Mouse (Mus musculus): Measurements from ENCODE around the gene C2cd5. TPM values are rescaled to one million over a fixed set of nuclear protein-coding genes. Genes with fewer than 3 reads are reported as not detected.
A peak's percentile ranks its signal among the peaks of the same experiment; 100 is the strongest.
"Not testable (repeated sequence)": the region's sequence is repeated elsewhere in the genome, so short reads cannot be mapped to it uniquely, and the experiment has no call there.

Gene C2cd5
- polyA plus RNA-seq, 1 experiment from 2014 or later, result 42.8 TPM

DNA sequence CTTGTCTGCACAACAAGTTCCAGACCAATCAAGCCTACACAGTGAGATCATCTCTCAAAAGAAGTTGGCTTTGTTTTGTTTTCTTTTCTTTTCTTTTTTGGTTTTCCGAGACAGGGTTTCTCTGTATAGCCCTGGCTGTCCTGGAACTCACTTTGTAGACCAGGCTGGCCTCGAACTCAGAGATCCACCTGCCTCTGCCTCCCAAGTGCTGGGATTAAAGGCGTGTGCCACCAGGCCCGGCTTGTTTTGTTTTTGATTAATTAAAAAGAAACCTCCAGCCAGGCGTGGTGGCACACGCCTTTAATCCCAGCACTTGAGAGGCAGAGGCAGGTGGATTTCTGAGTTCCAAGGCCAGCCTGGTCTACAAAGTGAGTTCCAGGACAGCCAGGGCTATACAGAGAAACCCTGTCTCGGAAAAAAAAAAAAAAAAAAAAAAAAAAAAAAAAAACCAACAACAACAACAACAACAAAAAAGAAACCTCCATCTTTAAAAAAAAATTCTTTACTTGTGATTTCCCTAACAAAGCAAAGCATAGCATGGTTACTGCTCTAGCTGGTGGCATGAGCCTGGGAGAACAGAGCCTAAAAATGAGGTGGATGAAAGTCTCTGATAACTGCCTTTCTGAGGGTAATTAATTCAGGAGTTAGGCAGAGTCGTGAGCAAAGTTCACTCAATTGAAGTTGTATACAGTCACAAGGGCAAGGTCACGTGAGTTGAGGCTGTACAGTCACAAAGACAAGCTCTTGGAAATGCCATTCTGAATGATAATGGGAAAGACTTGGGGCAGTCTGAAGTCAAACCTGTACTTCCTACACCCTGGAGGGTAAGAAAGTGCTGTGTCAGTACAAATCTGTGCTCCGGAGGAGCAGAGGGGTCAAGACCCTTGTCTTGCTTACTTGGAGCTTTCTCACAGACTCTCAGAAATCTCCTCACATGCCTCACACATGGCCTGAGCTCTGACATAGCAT, 42.0 kb upstream of the C2cd5 start:
- H3K4me3 ChIP-seq (replicated peaks; ENCODE audit: low read depth, low read length); H3K27ac ChIP-seq (replicated peaks; ENCODE audit: low read depth, low read length); H3K27me3 ChIP-seq (ENCODE audit: control insufficient read depth, insufficient read depth, low read length); DNase-seq; H3K4me1 ChIP-seq (ENCODE audit: control insufficient read depth, insufficient read depth, low read length); H3K4me2 ChIP-seq (ENCODE audit: low read length); H3K9ac ChIP-seq (replicated peaks; ENCODE audit: low read length); H3K36me3 ChIP-seq (ENCODE audit: control insufficient read depth, insufficient read depth, low read length); H3K9me3 ChIP-seq (ENCODE audit: control insufficient read depth, low read length); ATAC-seq (ENCODE audit: low FRiP score, low TSS enrichment): not testable (repeated sequence)
- WGBS, result 80% methylated on average over 9 of the region's 10 CpGs

DNA sequence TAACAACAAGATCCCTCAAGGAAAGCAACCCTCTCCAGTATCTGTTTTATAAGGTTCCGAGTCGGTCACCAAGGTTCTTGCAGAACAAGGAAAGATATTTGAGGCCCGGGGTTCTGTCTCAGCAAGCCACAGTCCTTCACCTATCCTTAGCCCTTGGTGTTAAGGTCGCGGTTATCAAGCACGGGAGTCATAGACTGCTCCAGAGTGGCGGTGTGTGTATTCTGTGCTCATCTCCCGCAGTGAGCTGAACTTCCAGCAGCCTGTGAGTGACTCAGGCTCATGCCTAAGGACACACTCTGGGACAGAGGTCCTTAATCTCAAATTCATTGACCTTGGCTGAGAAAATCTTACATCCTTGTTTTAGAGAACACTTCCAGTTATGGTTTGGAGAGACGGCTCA, 40.9 kb upstream of the C2cd5 start:
- WGBS, result 87% methylated on average over 9 of the region's 9 CpGs
- DNase-seq, result no peak

DNA sequence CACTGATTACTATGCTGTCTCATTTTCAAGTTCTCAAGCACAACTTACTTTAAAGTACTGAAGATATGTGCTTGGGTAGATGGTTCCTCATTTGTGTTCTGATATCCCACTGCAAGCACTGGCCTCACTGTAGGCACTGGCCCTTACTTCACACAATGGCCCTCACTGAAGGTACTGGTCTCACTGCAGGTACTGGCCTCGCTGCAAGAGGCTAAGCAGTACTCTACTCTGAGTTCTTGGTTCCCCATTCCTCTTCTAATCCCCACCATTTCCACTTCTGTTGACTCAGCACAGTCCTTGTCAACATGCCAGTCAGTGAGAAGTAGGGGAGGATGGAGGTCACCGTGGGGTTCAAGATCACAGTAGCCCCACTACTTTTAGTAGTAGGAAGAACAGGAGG, 39.5 kb upstream of the C2cd5 start:
- ATAC-seq (ENCODE audit: low FRiP score, low TSS enrichment) (no peak), DNase-seq (no peak)
- Histone ChIP-seq H3K36me3 (ENCODE audit: control insufficient read depth, insufficient read depth, low read length) (no peaks in the 10 kb centered on the region), H3K27me3 (ENCODE audit: control insufficient read depth, insufficient read depth, low read length) (no peaks in the 10 kb centered on the region), H3K4me3 (replicated peaks; ENCODE audit: low read depth, low read length) (no peak overlapping the region), H3K4me1 (ENCODE audit: control insufficient read depth, insufficient read depth, low read length) (peaks cover 4% of the 10 kb centered on the region; the same call in 1 of the 2 replicates), H3K27ac (replicated peaks; ENCODE audit: low read depth, low read length) (no peak overlapping the region), H3K9me3 (ENCODE audit: control insufficient read depth, low read length) (no peaks in the 10 kb centered on the region), H3K9ac (replicated peaks; ENCODE audit: low read length) (no peak overlapping the region), H3K4me2 (ENCODE audit: low read length) (no peak overlapping the region)
- WGBS, result 87% methylated on average over 2 of the region's 2 CpGs

More for the DNA sequence above, 40.9 kb upstream of the C2cd5 start:
- Histone ChIP-seq H3K27me3 (ENCODE audit: control insufficient read depth, insufficient read depth, low read length) (no peaks in the 10 kb centered on the region), H3K36me3 (ENCODE audit: control insufficient read depth, insufficient read depth, low read length) (no peaks in the 10 kb centered on the region), H3K4me3 (replicated peaks; ENCODE audit: low read depth, low read length) (no peak overlapping the region), H3K4me2 (ENCODE audit: low read length) (no peak overlapping the region), H3K4me1 (ENCODE audit: control insufficient read depth, insufficient read depth, low read length) (peaks cover 4% of the 10 kb centered on the region; the same call in 1 of the 2 replicates), H3K9ac (replicated peaks; ENCODE audit: low read length) (no peak overlapping the region), H3K9me3 (ENCODE audit: control insufficient read depth, low read length) (no peaks in the 10 kb centered on the region), H3K27ac (replicated peaks; ENCODE audit: low read depth, low read length) (no peak overlapping the region)
- ATAC-seq (ENCODE audit: low FRiP score, low TSS enrichment), result no peak

DNA sequence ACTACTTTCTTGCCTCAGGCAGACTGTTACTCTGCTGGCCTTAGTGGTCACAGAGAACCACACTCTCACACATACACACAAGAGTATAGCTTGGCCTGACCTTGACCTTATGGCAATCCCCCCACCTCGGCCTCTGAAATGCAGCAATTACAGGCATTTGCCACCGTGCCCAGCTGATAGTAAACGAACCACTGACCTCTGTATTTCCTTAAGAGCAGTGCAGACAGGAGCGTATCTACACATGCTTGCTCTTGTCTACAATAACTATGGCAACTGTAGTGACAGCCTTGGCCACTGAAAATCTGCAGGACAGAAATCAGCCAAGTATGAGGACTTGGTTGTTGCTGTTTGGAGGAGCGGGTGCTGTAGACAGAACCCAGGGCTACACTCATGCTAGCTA, 37.4 kb upstream of the C2cd5 start:
- WGBS, result 86% methylated on average over 5 of the region's 5 CpGs
- no peak for ATAC-seq (ENCODE audit: low FRiP score, low TSS enrichment)

DNA sequence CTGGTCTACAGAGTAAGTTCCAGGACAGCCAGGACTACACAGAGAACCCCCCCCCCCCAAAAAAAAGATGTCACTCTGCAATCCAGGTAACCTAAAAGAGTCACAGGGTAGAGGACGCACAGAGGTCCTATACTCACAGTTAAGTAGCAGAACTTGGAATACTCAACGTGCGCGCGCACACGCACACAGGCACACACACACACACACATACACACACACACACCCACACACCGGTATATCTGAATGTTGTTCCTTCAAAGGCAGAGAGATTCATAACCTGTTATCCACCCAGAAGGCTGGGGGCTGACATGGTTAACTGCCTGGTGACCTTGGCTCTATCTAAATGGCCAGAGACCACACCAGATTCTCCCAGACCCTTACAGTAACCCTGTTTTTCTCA, 36.7 kb upstream of the C2cd5 start:
- H3K4me1 ChIP-seq (ENCODE audit: control insufficient read depth, insufficient read depth, low read length), result no peaks in the 10 kb centered on the region
- H3K36me3 ChIP-seq (ENCODE audit: control insufficient read depth, insufficient read depth, low read length), result no peaks in the 10 kb centered on the region
- ATAC-seq (ENCODE audit: low FRiP score, low TSS enrichment) (no peak), DNase-seq (no peak)
- 97% methylated on average over 7 of the region's 7 CpGs for WGBS
- H3K9ac ChIP-seq (replicated peaks; ENCODE audit: low read length), result no peak overlapping the region
- no peak overlapping the region for H3K4me2 ChIP-seq (ENCODE audit: low read length)
- H3K27me3 ChIP-seq (ENCODE audit: control insufficient read depth, insufficient read depth, low read length), result no peaks in the 10 kb centered on the region
- no peak overlapping the region for H3K4me3 ChIP-seq (replicated peaks; ENCODE audit: low read depth, low read length)
- no peak overlapping the region for H3K27ac ChIP-seq (replicated peaks; ENCODE audit: low read depth, low read length)
- H3K9me3 ChIP-seq (ENCODE audit: control insufficient read depth, low read length), result no peaks in the 10 kb centered on the region

More for the DNA sequence above, 37.4 kb upstream of the C2cd5 start:
- Histone ChIP-seq H3K4me1 (ENCODE audit: control insufficient read depth, insufficient read depth, low read length) (no peaks in the 10 kb centered on the region), H3K27ac (replicated peaks; ENCODE audit: low read depth, low read length) (no peak overlapping the region), H3K9ac (replicated peaks; ENCODE audit: low read length) (no peak overlapping the region), H3K4me2 (ENCODE audit: low read length) (no peak overlapping the region), H3K27me3 (ENCODE audit: control insufficient read depth, insufficient read depth, low read length) (no peaks in the 10 kb centered on the region), H3K4me3 (replicated peaks; ENCODE audit: low read depth, low read length) (no peak overlapping the region), H3K9me3 (ENCODE audit: control insufficient read depth, low read length) (no peaks in the 10 kb centered on the region), H3K36me3 (ENCODE audit: control insufficient read depth, insufficient read depth, low read length) (no peaks in the 10 kb centered on the region)
- DNase-seq, result no peak

DNA sequence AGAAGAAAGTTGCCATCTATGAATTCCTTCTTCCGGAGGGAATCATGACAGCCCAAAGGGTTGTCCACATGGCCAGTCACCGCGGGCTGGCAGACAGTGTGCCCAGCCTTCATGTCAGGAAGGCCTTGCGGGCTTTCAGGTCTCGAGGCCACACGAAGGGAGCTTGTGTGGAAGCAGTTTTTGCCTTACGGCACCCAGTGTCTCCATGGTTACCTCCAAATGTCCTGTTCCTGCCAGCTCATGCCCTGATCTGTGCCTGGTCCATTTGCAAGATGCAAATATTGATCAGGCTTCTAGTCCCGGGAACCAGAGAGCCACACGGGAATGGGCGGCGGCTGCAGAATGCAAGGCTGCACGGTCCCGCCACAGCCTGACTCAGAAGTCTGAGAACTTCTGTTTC, 35.2 kb upstream of the C2cd5 start:
- Histone ChIP-seq H3K4me2 (ENCODE audit: low read length) (no peak overlapping the region), H3K36me3 (ENCODE audit: control insufficient read depth, insufficient read depth, low read length) (no peaks in the 10 kb centered on the region), H3K27ac (replicated peaks; ENCODE audit: low read depth, low read length) (no peak overlapping the region), H3K4me3 (replicated peaks; ENCODE audit: low read depth, low read length) (no peak overlapping the region), H3K9ac (replicated peaks; ENCODE audit: low read length) (no peak overlapping the region), H3K4me1 (ENCODE audit: control insufficient read depth, insufficient read depth, low read length) (no peaks in the 10 kb centered on the region), H3K27me3 (ENCODE audit: control insufficient read depth, insufficient read depth, low read length) (no peaks in the 10 kb centered on the region), H3K9me3 (ENCODE audit: control insufficient read depth, low read length) (peaks cover 6% of the 10 kb centered on the region)
- DNase-seq (no peak), ATAC-seq (ENCODE audit: low FRiP score, low TSS enrichment) (no peak)
- 90% methylated on average over 13 of the region's 13 CpGs for WGBS

DNA sequence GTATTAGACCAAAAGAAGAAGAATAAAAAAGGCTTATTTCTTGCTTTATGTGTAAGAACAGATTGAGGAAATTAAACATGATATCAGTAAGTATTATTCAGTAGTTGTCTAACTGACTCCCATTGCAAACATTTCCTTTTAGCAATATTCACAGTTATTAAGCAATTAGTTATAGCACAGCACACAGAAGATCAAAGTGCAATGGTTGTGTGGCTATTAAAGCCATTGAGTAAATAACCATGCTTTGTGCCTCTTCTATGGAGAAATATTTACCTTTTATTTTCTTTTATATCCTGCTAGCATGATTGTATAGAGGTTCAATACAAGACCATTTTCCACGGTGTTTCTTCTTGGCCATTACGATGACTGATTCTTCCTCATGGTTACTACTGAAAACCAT, 33.2 kb upstream of the C2cd5 start:
- H3K27me3 ChIP-seq (ENCODE audit: control insufficient read depth, insufficient read depth, low read length), result no peaks in the 10 kb centered on the region
- H3K36me3 ChIP-seq (ENCODE audit: control insufficient read depth, insufficient read depth, low read length), result no peaks in the 10 kb centered on the region
- peaks cover 7% of the 10 kb centered on the region for H3K9me3 ChIP-seq (ENCODE audit: control insufficient read depth, low read length)
- no peak overlapping the region for H3K9ac ChIP-seq (replicated peaks; ENCODE audit: low read length)
- 87% methylated on average over 2 of the region's 2 CpGs for WGBS
- no peak overlapping the region for H3K4me3 ChIP-seq (replicated peaks; ENCODE audit: low read depth, low read length)
- no peak overlapping the region for H3K4me2 ChIP-seq (ENCODE audit: low read length)
- DNase-seq (no peak), ATAC-seq (ENCODE audit: low FRiP score, low TSS enrichment) (no peak)
- H3K27ac ChIP-seq (replicated peaks; ENCODE audit: low read depth, low read length), result no peak overlapping the region
- H3K4me1 ChIP-seq (ENCODE audit: control insufficient read depth, insufficient read depth, low read length), result no peaks in the 10 kb centered on the region

DNA sequence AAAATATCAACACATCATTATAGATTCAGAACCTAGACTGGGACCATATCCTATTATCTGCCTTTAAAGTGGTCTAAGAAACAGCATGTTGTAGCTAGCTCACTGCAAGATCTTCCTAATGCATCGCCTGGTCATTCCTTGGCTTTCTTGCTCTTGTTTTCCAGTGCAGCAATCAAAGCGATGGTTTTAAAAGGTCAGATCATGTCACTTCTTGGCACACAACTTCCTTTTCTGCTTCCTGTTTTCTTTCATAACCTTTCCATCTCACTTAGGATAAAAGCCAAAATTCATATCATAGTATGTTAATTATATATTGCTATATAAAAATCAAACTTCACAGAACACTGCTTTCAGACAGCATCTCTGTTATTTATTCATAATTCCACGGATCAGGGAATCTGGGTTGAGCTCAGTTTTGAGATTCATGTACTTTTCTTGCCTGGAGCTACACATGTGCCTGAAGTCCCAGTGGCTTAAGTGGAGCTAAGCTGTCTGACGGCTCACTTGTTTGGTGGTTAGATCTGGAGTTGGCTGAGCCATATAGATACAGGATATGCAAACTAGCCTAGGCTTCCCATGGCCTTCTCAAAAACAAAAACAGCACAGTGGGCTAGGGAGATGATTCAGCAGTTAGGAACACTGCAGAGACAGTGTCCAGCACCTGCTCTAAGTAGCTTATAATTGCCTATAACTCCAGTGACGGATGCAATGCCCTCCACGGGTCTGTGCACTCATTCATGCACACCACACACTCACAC, 32.1 kb upstream of the C2cd5 start:
- DNase-seq (peak; percentile 21), ATAC-seq (ENCODE audit: low FRiP score, low TSS enrichment) (no peak)
- Histone ChIP-seq H3K9me3 (ENCODE audit: control insufficient read depth, low read length) (peaks cover 7% of the 10 kb centered on the region), H3K27ac (replicated peaks; ENCODE audit: low read depth, low read length) (no peak overlapping the region), H3K4me2 (ENCODE audit: low read length) (no peak overlapping the region), H3K36me3 (ENCODE audit: control insufficient read depth, insufficient read depth, low read length) (no peaks in the 10 kb centered on the region), H3K9ac (replicated peaks; ENCODE audit: low read length) (no peak overlapping the region), H3K4me1 (ENCODE audit: control insufficient read depth, insufficient read depth, low read length) (no peaks in the 10 kb centered on the region), H3K27me3 (ENCODE audit: control insufficient read depth, insufficient read depth, low read length) (no peaks in the 10 kb centered on the region), H3K4me3 (replicated peaks; ENCODE audit: low read depth, low read length) (no peak overlapping the region)
- 70% methylated on average over 6 of the region's 6 CpGs for WGBS

Measured in midbrain, embryonic 14.5 days (tissue).